Mouse (Mus musculus) olfactory bulb, adult 2 months (tissue): ENCODE results near the gene Actb. TPM values are rescaled to one million over a fixed set of nuclear protein-coding genes. Genes with fewer than 3 reads are reported as not detected.

Experiments
- H3K27ac ChIP-seq: fragments of 200-500 bp; 2 replicates; pipeline ENCODE4 v1.5.1; 2012; ENCODE audit warnings: low read depth, low read length; ENCODE audit not compliant: insufficient read depth
- H3K4me1 ChIP-seq: fragments of 200-500 bp; 2 replicates; pipeline ENCODE4 v1.6.1; 2012; ENCODE audit warnings: low read length; ENCODE audit not compliant: control insufficient read depth, insufficient read depth
- H3K4me3 ChIP-seq: fragments of 200-500 bp; 2 replicates; pipeline ENCODE4 v1.5.1; 2012; ENCODE audit warnings: mild to moderate bottlenecking, low read depth, low read length, moderate library complexity; ENCODE audit not compliant: insufficient read depth
- CTCF ChIP-seq: fragments of 200-500 bp; IDR thresholded peaks from 2 replicates; pipeline ENCODE4 v1.5.1; 2012; ENCODE audit warnings: low read depth, mild to moderate bottlenecking, low read length, moderate library complexity; ENCODE audit not compliant: insufficient read depth
- POLR2A ChIP-seq: fragments of 200-500 bp; IDR thresholded peaks from 2 replicates; pipeline ENCODE4 v1.6.1; 2012; ENCODE audit warnings: mild to moderate bottlenecking, low read depth, low read length, moderate library complexity; ENCODE audit not compliant: insufficient read depth
- WGBS: fragments of 180-500 bp; shearing (Covaris S2); methylation state at CpG from one replicate; pipeline ENCODE4 v1.1.7; 2018; 5-methylcytosine and 5-hydroxymethylcytosine counted together
- polyA plus RNA-seq: library from polyadenylated mRNA; stranded (reverse); fragments of >200 nt; gene quantifications from 2 replicates; pipeline ENCODE4 v1.2.4, GENCODE M21; 2012; ENCODE audit warnings: low replicate concordance; ENCODE audit not compliant: missing spikeins, insufficient read depth, insufficient read length

The Actb gene
- polyA plus RNA-seq, 1 experiment: 1,129 TPM

GRCm38 (mm10) chr5:142854877-142855276 lies 51.7 kb downstream of the Actb start:
- H3K4me1 ChIP-seq: peaks cover 8% of the 10 kb centered on the region
- whole genome bisulfite sequencing: 72% methylated on average over 10 of the region's 10 CpGs
- no peak overlapping the region for H3K4me3 ChIP-seq
- H3K27ac ChIP-seq: no peak overlapping the region
- TF ChIP-seq CTCF (0 out of 2 replicates have a peak, but pooled peaks have one; percentile 16), POLR2A (no peak)

GRCm38 (mm10) chr5:142853585-142853984 lies 53.0 kb downstream of the Actb start:
- Histone ChIP-seq H3K4me3 (no peak overlapping the region), H3K4me1 (peaks cover 8% of the 10 kb centered on the region), H3K27ac (no peak overlapping the region)
- TF ChIP-seq POLR2A (no peak), CTCF (no peak)
- 82% methylated on average over 6 of the region's 6 CpGs for WGBS

Other genes with a start within 250 kb of the Actb start
- not detected in 2 replicates for gene Slc29a4, start 214.2 kb downstream of the Actb start, polyA plus RNA-seq
- gene Tnrc18, start 89.1 kb downstream of the Actb start, polyA plus RNA-seq: not detected in 2 replicates
- not detected in 2 replicates for gene Fbxl18, start 11.3 kb downstream of the Actb start, polyA plus RNA-seq
- not detected in 2 replicates for gene Fscn1, start 53.6 kb upstream of the Actb start, polyA plus RNA-seq
- gene Rnf216, start 206.2 kb upstream of the Actb start, polyA plus RNA-seq: not detected in 2 replicates
- gene Olfr718-ps1, start 240.8 kb upstream of the Actb start, polyA plus RNA-seq: not detected in 2 replicates